Mouse (Mus musculus) inflammation-experienced regulatory T-cells (primary cell): ENCODE results near the gene Mrvi1. TPM values are rescaled to one million over a fixed set of nuclear protein-coding genes. Genes with fewer than 3 reads are reported as not detected.

ENCODE experiments used
- polyA plus RNA-seq, 2 experiments: library from polyadenylated mRNA; unstranded; fragments of 100-300 nt; shearing (Covaris generic); gene quantifications; one replicate each; pipeline ENCODE4 v1.2.1; 2017

The Mrvi1 gene
- 1 to 10 TPM in 1 of 2 experiments, under 1 TPM in 1; 0.59 to 1.4 TPM for polyA plus RNA-seq

GRCm38 (mm10) chr7:110982053-110982705, at the start of gene Mrvi1:
Mrvi1 (minus strand) TSS chr7:110982461.

GRCm38 (mm10) chr7:111028281-111029045, 46.2 kb upstream of the Mrvi1 start, which contains the start of gene Ctr9:
Ctr9 (plus strand) TSS chr7:111028951.

GRCm38 (mm10) chr7:110862751-110863289, 119.4 kb downstream of the Mrvi1 start, which contains the start of gene Lyve1:
Lyve1 (minus strand) TSS chr7:110863239.

GRCm38 (mm10) chr7:110843916-110844874, 138.1 kb downstream of the Mrvi1 start, which contains the start of gene Rnf141:
Rnf141 (minus strand) TSS chr7:110844457.

Other genes starting within 250 kb of the Mrvi1 start
- 10 to 100 TPM; 18.1 to 32.7 TPM for gene Ampd3, start 214.3 kb downstream of the Mrvi1 start, polyA plus RNA-seq
- 10 to 100 TPM; 16.6 to 20.1 TPM for gene Rnf141, start 138.0 kb downstream of the Mrvi1 start, polyA plus RNA-seq
- under 1 TPM in 1 of 2 experiments, not detected in 1; 0.44 TPM for gene Lyve1, start 119.2 kb downstream of the Mrvi1 start, polyA plus RNA-seq
- 10 to 100 TPM; 53.8 to 73.2 TPM for gene Ctr9, start 46.5 kb upstream of the Mrvi1 start, polyA plus RNA-seq
- 100 to 1,000 TPM; 725 to 914 TPM for gene Eif4g2, start 100.6 kb upstream of the Mrvi1 start, polyA plus RNA-seq